Mouse (Mus musculus) layer of hippocampus, adult 9-10 months (tissue): ENCODE measurements around the gene Ube2g2.
"Not testable (repeated sequence)": the region's sequence is repeated elsewhere in the genome, so short reads cannot be mapped to it uniquely, and the experiment has no call there.

Experiments used
- DNase-seq: peaks from one replicate; pipeline ENCODE4 v3.0.0; 2022; ENCODE audit warnings: low spot score

The Ube2g2 gene

GRCm38 (mm10) chr10:77645571-77645970 lies 23.5 kb downstream of the Ube2g2 start:
- DNase-seq: no peak

GRCm38 (mm10) chr10:77647461-77647860 lies 25.4 kb downstream of the Ube2g2 start:
- DNase-seq: no peak

- DNase-seq: no peak
Observed at GRCm38 (mm10) chr10:77647901-77648300, 25.8 kb downstream of the Ube2g2 start.

GRCm38 (mm10) chr10:77652046-77652445 lies 30.0 kb downstream of the Ube2g2 start:
- no peak for DNase-seq

- DNase-seq: no peak
Observed at GRCm38 (mm10) chr10:77658286-77658994, 36.4 kb downstream of the Ube2g2 start.

GRCm38 (mm10) chr10:77663949-77664665 lies 42.0 kb downstream of the Ube2g2 start:
- no peak for DNase-seq

GRCm38 (mm10) chr10:77666342-77666741 lies 44.3 kb downstream of the Ube2g2 start:
- DNase-seq: no peak

GRCm38 (mm10) chr10:77667402-77667801 lies 45.3 kb downstream of the Ube2g2 start:
- no peak for DNase-seq

GRCm38 (mm10) chr10:77670710-77671109 lies 48.6 kb downstream of the Ube2g2 start:
- DNase-seq: no peak

- DNase-seq: no peak
Observed at GRCm38 (mm10) chr10:77671519-77671918, 49.4 kb downstream of the Ube2g2 start.

GRCm38 (mm10) chr10:77673765-77674164 lies 51.7 kb downstream of the Ube2g2 start:
- DNase-seq: no peak

GRCm38 (mm10) chr10:77677562-77677961 lies 55.5 kb downstream of the Ube2g2 start:
- DNase-seq: no peak

GRCm38 (mm10) chr10:77682994-77683393 lies 60.9 kb downstream of the Ube2g2 start:
- DNase-seq: no peak

GRCm38 (mm10) chr10:77684181-77684580 lies 62.1 kb downstream of the Ube2g2 start:
- DNase-seq: no peak

GRCm38 (mm10) chr10:77685895-77686664 lies 64.0 kb downstream of the Ube2g2 start, which contains the start of gene Tspear:
Gene Tspear, plus strand, starts transcription at chr10:77686569.
- DNase-seq: no peak

- no peak for DNase-seq
Observed at GRCm38 (mm10) chr10:77687021-77687420, 64.9 kb downstream of the Ube2g2 start.

GRCm38 (mm10) chr10:77690356-77690807 lies 68.3 kb downstream of the Ube2g2 start, which contains the start of gene Gm19402:
Gene Gm19402, minus strand, starts transcription at chr10:77690757.
- not testable (repeated sequence) for DNase-seq
